Mouse (Mus musculus) kidney, adult 2 months (tissue): ENCODE measurements at regions not wholly inside any gene's neighbourhood (a gene's known extent, or its start where the extent isn't known, plus 50 kb on each side); places are given as distances from the start of the nearest gene placed in this dataset.

Experiments used
- DNase-seq: peaks from one replicate; pipeline ENCODE4 v3.0.0; 2021
- H3K27ac ChIP-seq: fragments of 200-500 bp; 2 replicates; pipeline ENCODE4 v1.5.1; 2012; ENCODE audit warnings: low read depth, low read length, control low read depth, inconsistent platforms; ENCODE audit not compliant: insufficient read depth
- H3K27me3 ChIP-seq: fragments of 200-500 bp; replicated peaks from 2 replicates; pipeline ENCODE4 v1.6.1; 2012; ENCODE audit warnings: mild to moderate bottlenecking, moderate library complexity, low read length, inconsistent platforms; ENCODE audit not compliant: control insufficient read depth, insufficient read depth
- H3K36me3 ChIP-seq: fragments of 200-500 bp; 2 replicates; pipeline ENCODE4 v1.6.1; 2012; ENCODE audit warnings: mild to moderate bottlenecking, moderate library complexity, low read length, inconsistent platforms; ENCODE audit not compliant: control insufficient read depth, insufficient read depth
- H3K4me1 ChIP-seq: fragments of 200-500 bp; 2 replicates; pipeline ENCODE4 v1.6.1; 2011; ENCODE audit warnings: low read length; ENCODE audit not compliant: control insufficient read depth, insufficient read depth
- H3K4me3 ChIP-seq: fragments of 200-500 bp; 2 replicates; pipeline ENCODE4 v1.5.1; 2011; ENCODE audit warnings: mild to moderate bottlenecking, low read depth, low read length, control low read depth; ENCODE audit not compliant: insufficient read depth
- CTCF ChIP-seq: fragments of 200-500 bp; conservative IDR thresholded peaks from 2 replicates; pipeline ENCODE4 v1.5.1; 2011; ENCODE audit warnings: low read depth, mild to moderate bottlenecking, control low read depth, low read length, moderate library complexity, mixed read lengths; ENCODE audit not compliant: insufficient read depth, insufficient read length
- POLR2A ChIP-seq: fragments of 200-500 bp; IDR thresholded peaks from one replicate; pipeline ENCODE4 v1.6.1; 2011; ENCODE audit warnings: low read depth, low read length, control low read depth
- WGBS: fragments of 180-500 bp; shearing (Covaris S2); methylation state at CpG from one replicate; pipeline ENCODE4 v1.1.7; 2018; 5-methylcytosine and 5-hydroxymethylcytosine counted together

DNA sequence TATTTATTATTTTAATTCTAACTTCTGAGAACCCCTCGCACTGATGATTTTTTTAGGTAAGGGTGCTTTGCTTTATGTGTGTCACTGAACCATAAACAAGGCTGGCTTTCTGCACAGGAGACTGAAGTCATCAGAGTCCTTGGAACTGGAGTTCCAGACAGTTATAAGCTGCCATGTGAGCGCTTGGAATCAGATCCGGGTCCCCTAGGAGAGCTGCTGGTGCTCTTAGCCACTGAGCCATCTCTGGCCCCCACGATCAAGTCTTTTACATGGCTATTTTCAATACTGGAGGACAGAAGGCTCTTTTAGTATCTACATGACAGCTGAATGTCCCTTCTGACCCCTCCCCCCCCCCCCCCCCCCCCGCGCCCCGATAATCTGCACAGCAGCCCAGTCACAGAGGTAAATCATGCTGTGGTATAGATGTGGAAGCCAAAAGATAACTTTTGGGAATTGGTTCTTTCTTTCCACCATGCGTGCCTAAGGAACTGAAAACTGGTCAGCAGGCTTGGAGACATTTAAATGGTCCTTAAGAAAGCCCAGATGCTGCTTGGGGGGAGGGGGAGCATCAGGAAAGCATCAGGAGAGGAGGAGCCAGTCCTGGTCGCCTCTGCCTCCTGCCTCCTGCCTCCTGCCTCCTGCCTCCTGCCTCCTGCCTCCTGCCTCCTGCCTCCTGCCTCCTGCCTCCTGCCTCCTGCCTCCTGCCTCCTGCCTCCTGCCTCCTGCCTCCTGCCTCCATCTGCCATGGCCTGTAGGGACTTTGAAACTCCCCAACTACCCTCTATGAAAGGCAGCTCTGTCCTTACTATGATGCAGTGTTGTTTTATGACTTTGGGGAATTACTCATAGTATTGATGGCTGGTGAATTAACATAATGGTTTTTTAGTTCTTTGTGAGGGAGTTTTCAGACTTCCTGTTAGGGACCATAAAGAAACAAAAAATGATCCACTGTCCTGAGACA, 120.5 kb downstream of the Sptssa start:
- Histone ChIP-seq H3K36me3 (no peaks in the 10 kb centered on the region), H3K4me1 (no peaks in the 10 kb centered on the region), H3K27me3 (no peaks in the 10 kb centered on the region), H3K4me3 (no peak overlapping the region), H3K27ac (no peak overlapping the region)
- DNase-seq = no peak
- 49% methylated on average over 9 of the region's 9 CpGs for WGBS
- TF ChIP-seq CTCF (no peak), POLR2A (no peak)

DNA sequence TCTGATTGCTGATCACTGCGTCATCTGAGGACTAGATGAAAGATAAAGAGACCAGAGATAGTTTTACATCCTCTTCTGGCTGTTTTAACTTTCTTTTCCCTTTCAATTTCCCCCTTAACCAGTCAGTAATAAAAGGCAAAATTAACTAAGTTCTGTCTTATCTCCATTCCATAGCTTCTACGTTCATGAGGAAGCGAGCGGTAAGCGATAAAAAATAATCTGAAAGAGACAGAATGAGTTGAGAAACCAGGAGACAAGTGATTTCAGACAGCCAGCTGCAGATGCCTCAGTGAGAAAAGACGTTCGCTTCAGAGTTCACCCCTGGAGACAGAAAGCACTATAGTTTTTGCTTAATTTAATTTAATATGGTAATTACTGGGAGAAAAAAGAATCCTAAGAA, 121.5 kb downstream of the Sptssa start:
- TF ChIP-seq POLR2A = no peak
- no peak for TF ChIP-seq CTCF
- Histone ChIP-seq H3K27me3 (no peaks in the 10 kb centered on the region), H3K36me3 (no peaks in the 10 kb centered on the region), H3K4me1 (no peaks in the 10 kb centered on the region), H3K27ac (no peak overlapping the region), H3K4me3 (no peak overlapping the region)
- 78% methylated on average over 7 of the region's 7 CpGs for whole genome bisulfite sequencing
- DNase-seq = no peak

DNA sequence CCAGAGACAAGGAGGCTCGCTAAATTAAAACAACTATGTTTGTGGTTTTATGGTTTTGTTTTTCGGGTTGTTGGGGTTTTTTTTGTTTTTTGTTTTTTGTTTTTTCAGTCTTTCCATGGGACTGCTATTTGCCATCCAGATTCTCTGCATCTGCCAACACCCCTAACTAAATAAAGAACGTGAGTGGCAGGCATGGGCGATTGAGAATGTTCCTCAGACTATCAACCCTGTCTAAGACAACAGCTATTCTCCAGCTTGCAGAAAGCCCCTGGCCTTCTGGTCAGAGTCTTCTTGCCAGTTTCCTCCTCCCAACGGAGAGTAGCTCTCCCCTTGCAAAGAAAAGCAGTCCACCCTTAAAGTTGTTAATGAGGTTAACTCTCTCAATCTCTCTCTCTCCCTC, 123.2 kb downstream of the Sptssa start:
- Histone ChIP-seq H3K27ac (no peak overlapping the region), H3K4me1 (no peaks in the 10 kb centered on the region), H3K36me3 (no peaks in the 10 kb centered on the region), H3K27me3 (no peaks in the 10 kb centered on the region), H3K4me3 (no peak overlapping the region)
- no peak for DNase-seq
- no peak for TF ChIP-seq CTCF
- no peak for TF ChIP-seq POLR2A
- WGBS = 62% methylated on average over 5 of the region's 5 CpGs

DNA sequence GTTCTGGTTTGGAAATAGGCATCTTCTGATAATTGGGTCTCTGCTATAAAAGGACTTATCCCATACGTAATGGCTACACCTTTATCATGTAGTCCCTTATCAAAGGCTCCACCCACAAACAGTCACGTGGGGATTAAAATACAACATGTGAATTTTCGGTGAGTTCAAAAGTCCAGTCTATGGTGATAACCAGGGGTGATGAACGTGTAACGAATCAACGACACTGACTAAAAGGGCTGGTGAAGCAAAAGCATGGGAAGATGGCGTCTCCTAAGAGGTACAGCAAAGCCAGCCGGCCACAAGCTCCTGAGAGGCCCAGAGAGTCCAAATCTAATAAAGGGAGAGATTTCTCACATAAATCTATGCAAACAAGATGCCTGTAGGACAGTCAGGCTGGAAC, 124.3 kb downstream of the Sptssa start:
- H3K36me3 ChIP-seq = no peaks in the 10 kb centered on the region

DNA sequence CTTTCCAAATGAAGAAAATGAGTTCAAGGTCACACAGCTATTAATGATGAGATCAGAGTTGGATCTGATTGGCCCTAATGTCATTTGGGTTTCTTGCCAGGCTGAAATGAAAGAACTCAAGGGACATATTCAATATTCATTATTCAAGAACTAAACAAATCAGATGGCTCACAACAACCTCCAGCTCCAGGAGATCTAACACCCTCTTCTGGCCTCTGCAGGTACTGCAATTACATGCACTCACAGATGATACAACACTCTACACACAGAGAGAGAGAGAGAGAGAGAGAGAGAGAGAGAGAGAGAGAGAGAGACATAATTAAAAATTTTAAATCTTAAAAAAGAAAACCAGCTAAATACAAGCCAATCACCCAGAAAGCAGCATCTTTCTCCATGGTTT, 128.3 kb downstream of the Sptssa start:
- H3K36me3 ChIP-seq = no peaks in the 10 kb centered on the region
- no peaks in the 10 kb centered on the region for H3K27me3 ChIP-seq
- no peak for TF ChIP-seq CTCF
- TF ChIP-seq POLR2A = no peak
- H3K4me3 ChIP-seq = no peak overlapping the region
- H3K4me1 ChIP-seq = no peaks in the 10 kb centered on the region
- no peak for DNase-seq
- no peak overlapping the region for H3K27ac ChIP-seq

More for the DNA sequence above, 124.3 kb downstream of the Sptssa start:
- no peak overlapping the region for H3K27ac ChIP-seq
- no peaks in the 10 kb centered on the region for H3K4me1 ChIP-seq
- DNase-seq = no peak
- 93% methylated on average over 8 of the region's 8 CpGs for WGBS
- no peak overlapping the region for H3K4me3 ChIP-seq
- H3K27me3 ChIP-seq = no peaks in the 10 kb centered on the region
- TF ChIP-seq POLR2A (no peak), CTCF (no peak)

DNA sequence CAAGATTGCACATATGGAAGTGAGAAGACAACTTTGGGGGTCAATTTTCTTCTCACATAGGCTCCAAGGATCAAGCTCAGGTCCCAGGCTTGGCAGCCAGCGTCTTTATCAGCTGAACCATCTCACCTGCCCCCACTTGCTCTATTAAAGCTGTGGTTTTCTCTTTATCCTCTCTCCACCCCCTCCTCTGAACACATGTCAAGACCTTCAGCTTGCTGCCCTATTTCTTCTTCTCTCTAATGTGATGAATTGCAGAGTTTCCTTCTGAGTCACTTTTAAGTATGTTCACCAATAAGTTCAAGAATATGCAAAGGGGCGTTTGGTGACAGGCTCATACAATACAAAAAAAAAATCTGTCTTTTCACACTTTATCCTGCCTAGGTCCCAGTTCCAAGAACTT, 128.8 kb downstream of the Sptssa start:
- no peaks in the 10 kb centered on the region for H3K4me1 ChIP-seq
- H3K27ac ChIP-seq = no peak overlapping the region
- 72% methylated on average over 2 of the region's 2 CpGs for whole genome bisulfite sequencing
- no peaks in the 10 kb centered on the region for H3K27me3 ChIP-seq
- H3K4me3 ChIP-seq = no peak overlapping the region
- TF ChIP-seq POLR2A (no peak), CTCF (no peak)
- DNase-seq = no peak
- H3K36me3 ChIP-seq = no peaks in the 10 kb centered on the region

DNA sequence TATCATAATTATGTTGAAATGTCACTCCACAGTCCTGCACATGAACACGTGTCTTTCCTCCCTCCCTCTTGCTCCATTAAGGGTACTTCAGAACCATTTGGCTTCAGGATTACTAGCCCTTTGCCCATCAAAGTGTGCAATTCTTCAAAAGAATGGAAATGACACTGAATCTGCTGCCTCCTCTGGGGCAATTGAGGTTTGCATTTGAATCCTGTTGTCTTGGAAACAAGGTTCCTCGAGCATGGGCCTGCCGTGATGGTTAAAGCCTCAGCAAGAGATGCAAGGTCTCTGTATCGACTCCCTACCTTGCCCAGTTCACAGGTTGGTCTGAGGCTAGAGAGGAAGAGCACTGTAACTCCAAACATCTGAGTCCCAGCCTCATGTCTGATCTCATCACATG, 136.0 kb downstream of the Sptssa start:
- Histone ChIP-seq H3K27me3 (no peaks in the 10 kb centered on the region), H3K4me3 (no peak overlapping the region), H3K27ac (no peak overlapping the region), H3K4me1 (no peaks in the 10 kb centered on the region), H3K36me3 (no peaks in the 10 kb centered on the region)
- DNase-seq = no peak
- TF ChIP-seq POLR2A (no peak), CTCF (no peak)
- 50% methylated on average over 4 of the region's 4 CpGs for WGBS
